Mouse (Mus musculus) gastrocnemius, adult 2 months (tissue): ENCODE measurements at regions not wholly inside any gene's neighbourhood (a gene's known extent, or its start where the extent isn't known, plus 50 kb on each side); places are given as distances from the start of the nearest gene placed in this dataset.

Experiments used
- DNase-seq: peaks from one replicate; pipeline ENCODE4 v3.0.0; 2022
- H3K27ac ChIP-seq: fragments of 200-600 bp; 2 replicates; pipeline ENCODE4 v1.8.1; 2022; ENCODE audit warnings: mild to moderate bottlenecking
- H3K4me3 ChIP-seq: fragments of 200-600 bp; 2 replicates; pipeline ENCODE4 v1.8.1; 2022; ENCODE audit warnings: mild to moderate bottlenecking, moderate library complexity
- CTCF ChIP-seq: fragments of 200-600 bp; IDR thresholded peaks from 2 replicates; pipeline ENCODE4 v1.8.1; 2022; ENCODE audit warnings: antibody characterized with exemption, mild to moderate bottlenecking, moderate library complexity
- intact Hi-C: fragments of 180-260 bp; cut with DNase I; formaldehyde crosslinking; loops from one replicate; pipeline ENCODE4 v1.15.1; 2025

DNA sequence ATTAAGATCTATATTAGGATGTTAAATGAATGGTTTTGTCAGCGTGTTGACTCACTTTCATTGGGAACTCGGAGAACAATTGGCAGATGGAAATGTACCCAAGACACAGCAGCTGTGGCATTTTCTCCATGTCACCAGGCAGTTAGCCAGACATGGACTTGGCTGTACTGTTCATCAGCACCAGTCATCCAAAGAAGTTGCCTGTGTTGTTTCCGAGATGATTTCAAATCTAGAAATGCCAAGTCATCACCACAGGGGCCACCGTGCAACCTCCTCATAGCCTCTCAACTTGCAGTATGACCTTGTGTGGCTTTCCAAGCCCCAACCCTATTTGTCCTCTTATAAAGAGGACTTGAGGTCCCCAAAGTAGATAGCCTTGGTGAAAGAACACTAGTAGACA is 227.4 kb upstream of the Il12b start:
- Histone ChIP-seq H3K4me3 (no peak overlapping the region), H3K27ac (no peak overlapping the region)
- intact Hi-C loops = no loop called here
- TF ChIP-seq CTCF = no peak
- no peak for DNase-seq

DNA sequence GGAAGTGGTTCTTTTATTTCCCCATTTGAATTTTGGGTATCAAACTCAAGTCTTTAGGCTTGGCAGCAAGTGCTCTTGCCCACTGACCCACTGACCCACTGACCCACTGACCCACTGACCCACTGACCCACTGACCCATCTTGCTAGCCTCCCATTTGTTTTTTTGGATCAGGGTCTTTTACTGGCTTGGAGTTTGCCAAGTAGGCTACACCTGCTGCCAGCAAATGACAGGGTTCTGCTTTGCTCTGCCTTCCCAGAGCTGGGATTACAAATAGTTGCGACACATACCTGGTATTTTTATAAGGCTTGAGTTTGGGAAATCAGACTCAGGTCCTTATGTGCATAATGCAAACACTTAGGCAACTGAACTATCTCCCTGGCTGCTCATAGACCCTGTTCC is 226.7 kb upstream of the Il12b start:
- intact Hi-C loops = no loop called here
- no peak for TF ChIP-seq CTCF
- H3K4me3 ChIP-seq = no peak overlapping the region

DNA sequence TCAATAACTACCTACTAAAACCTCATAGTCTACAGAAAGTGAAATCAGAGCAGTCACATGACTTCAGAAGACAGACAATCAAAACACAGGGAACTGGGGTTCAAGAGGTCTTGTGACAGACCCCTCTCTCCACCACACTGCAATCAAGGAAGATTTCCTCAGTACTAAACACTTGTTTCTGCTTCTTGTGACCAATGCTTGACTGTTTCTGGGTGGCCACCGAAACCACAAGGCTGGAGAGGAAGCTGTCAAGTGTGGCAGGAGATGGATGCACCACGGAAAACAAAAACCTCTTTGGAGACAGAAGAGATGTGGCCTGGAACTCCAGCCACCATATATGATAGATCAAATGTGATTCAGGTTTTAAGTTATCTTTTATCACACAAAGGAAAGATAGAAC is 225.3 kb upstream of the Il12b start:
- no peak for DNase-seq
- no peak for TF ChIP-seq CTCF
- H3K4me3 ChIP-seq = no peak overlapping the region
- intact Hi-C loops = no loop called here
- no peak overlapping the region for H3K27ac ChIP-seq

More for the DNA sequence above, 226.7 kb upstream of the Il12b start:
- H3K27ac ChIP-seq = no peak overlapping the region
- DNase-seq = no peak

DNA sequence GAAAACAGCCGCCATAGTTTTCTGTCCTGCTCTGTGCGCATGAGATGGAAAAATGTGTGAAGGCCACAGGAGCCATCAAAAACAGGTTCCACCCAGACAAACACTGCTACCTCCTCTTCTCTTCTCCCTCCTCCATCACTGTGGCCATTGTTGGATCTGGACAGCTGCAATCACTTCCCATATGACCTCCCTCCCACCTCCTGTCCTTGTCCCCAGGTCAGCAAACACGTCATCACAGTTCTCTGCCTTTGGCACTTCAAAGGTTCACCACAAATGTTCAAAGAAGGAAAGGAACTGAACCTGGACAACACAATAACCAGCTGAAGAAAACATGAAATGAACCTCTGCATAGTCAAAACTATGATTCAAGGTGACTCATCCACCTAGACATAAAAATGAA is 220.2 kb upstream of the Il12b start:
- DNase-seq = no peak
- Histone ChIP-seq H3K4me3 (no peak overlapping the region), H3K27ac (no peak overlapping the region)
- no peak for TF ChIP-seq CTCF
- intact Hi-C loops = no loop called here

DNA sequence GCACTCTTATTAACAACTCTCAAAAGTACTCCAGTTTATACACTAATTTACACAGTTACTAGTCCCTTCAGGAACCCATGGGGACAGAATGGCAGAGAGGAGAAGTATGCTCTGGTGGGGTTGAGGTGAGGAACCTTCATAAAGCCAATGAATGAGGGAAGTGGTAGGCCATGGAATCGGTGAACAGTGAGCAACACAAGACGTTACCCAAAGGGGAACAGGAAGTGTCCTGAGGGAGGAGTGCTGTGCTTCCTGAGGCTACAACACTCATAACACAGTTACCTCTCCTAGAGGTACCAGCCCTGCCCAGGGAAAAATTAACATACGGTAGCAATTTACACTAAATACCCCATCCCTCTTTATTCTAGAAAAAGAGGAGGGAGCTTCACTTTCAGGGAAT is 216.0 kb upstream of the Il12b start:
- no peak for TF ChIP-seq CTCF
- Histone ChIP-seq H3K27ac (no peak overlapping the region), H3K4me3 (no peak overlapping the region)
- intact Hi-C loops = no loop called here
- no peak for DNase-seq

DNA sequence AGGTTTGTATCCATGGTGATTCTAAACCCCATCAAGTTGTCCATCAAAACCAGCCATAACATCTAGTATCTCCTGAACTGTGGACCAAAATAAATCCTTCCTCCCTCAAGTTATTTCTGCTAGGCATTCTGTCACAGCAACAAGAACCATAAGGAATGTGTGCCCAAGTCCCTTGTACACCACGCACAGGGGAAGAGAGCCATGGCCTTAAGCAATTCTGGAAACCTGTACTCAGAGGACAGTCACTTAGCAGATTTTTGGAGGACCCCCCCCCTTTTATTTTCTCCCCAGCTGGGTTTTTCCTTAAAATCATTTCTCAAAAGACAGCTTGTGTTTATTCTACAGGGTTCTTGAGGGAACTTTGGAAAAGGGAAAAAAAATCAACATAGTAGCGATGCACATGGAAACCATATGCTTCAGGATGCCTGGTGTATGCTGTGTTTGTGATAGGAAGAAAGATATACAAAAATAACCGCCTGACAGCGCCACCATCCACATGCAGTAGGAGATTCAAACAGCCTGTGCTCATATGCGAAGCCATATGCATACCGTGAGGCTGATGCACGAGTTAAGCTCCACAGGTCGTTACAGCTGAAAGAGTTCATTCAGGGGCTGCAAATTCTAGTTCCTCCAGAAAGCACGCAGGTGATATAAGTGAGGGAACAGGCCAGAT is 214.5 kb upstream of the Il12b start:
- TF ChIP-seq CTCF = no peak
- H3K4me3 ChIP-seq = no peak overlapping the region
- H3K27ac ChIP-seq = no peak overlapping the region
- intact Hi-C loops = no loop called here
- no peak for DNase-seq

DNA sequence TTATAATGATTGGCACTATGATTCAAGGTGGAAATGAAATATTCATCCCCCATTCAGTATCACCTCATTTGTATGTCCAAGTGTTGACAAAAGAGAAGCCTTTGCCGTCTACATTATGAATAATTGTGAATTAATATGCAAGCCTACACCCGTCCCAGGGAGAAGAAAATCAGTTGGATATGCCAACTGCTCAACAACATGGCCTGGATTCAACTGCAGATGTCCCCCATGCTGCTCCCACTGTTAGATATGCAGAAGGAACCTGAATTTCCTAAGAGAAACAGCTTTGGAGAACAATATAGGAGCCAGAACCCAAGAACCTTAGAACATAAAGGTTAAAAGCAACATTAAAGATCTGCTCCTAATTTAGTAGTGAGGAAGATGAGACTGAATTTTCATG is 211.7 kb upstream of the Il12b start:
- intact Hi-C loops = no loop called here
- no peak for DNase-seq
- no peak for TF ChIP-seq CTCF
- Histone ChIP-seq H3K27ac (no peak overlapping the region), H3K4me3 (no peak overlapping the region)

DNA sequence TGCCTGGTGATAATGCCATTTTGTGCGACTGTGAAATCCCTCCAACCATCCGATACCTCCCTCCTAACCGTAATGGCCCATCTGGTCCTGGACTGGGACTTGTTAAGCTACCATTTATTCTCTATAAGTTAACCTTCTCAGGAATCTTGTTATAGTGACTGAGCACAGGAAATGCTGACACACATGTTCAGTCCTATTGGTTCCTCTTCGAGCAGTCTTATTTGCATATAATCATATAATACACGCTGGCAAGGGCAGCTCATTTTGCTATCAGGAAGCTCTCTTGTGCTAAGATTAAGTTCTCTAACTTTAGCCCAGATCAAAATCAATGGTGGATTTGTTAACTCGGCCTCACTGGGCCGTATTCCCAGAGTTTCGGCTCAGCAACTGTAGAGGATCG is 206.1 kb upstream of the Il12b start:
- intact Hi-C loops = no loop called here
- no peak for DNase-seq
- TF ChIP-seq CTCF = no peak
- H3K4me3 ChIP-seq = no peak overlapping the region
- H3K27ac ChIP-seq = no peak overlapping the region

DNA sequence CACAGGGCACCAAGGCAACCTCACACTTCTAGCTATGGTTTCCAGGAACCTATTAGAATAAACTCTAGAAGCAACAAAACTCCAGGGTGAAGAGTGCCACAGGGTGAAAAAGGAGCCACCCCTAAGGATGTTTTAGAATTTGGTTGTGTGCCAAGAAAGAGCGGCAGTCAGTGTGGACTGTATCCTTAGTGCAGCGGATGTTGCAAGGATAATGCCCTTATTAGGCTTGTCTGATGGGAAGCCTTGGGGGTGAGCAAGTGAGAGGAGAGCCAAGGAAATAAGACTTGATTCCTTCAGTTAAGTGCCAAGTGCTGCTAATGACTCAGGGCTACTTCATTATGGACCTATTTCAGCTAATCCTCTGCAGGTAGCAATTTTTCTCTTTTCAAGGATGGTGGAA is 197.1 kb upstream of the Il12b start:
- intact Hi-C loops = no loop called here
- Histone ChIP-seq H3K27ac (no peak overlapping the region), H3K4me3 (no peak overlapping the region)
- TF ChIP-seq CTCF = no peak
- no peak for DNase-seq

DNA sequence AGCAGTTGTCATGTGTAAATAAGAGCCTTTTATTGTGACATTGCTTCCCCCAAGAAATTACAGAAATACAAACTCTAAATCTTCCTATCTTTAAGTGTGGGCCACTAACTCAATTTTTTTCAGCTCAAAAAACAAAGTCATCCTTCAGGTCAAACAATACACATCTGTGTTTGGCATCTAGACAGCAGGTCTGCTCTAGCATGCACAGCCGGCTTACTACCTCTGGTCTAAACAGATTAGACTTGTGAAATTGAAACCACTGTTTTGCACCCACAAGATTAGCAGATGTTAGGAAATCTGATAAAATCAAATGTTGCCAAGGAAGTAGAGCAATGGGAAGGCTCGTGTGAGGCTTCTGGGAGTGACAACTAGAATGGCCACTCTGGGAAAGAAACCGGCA is 195.5 kb upstream of the Il12b start:
- Histone ChIP-seq H3K4me3 (no peak overlapping the region), H3K27ac (no peak overlapping the region)
- TF ChIP-seq CTCF = no peak
- DNase-seq = no peak
- intact Hi-C loops = no loop called here

DNA sequence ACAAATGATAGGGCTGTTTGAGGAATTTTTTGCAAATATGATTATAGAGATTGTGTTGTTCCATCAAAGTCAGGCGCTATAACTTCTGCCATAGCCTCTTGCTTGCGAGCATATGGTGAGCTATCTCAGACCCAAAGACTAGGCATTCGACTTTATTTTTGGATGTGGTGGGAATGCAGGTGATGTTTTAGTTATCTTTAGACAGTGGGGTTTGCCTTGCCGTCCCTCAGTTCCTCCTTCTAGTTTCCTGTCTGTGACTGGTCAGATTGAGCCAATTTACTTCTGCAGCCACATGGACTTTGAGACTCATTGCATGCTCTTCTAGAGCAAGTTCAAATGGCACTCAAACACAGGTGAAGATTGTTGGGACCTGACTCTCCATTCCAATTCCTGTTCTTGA is 193.0 kb upstream of the Il12b start:
- Histone ChIP-seq H3K4me3 (no peak overlapping the region), H3K27ac (no peak overlapping the region)
- no peak for TF ChIP-seq CTCF
- intact Hi-C loops = no loop called here
- no peak for DNase-seq

DNA sequence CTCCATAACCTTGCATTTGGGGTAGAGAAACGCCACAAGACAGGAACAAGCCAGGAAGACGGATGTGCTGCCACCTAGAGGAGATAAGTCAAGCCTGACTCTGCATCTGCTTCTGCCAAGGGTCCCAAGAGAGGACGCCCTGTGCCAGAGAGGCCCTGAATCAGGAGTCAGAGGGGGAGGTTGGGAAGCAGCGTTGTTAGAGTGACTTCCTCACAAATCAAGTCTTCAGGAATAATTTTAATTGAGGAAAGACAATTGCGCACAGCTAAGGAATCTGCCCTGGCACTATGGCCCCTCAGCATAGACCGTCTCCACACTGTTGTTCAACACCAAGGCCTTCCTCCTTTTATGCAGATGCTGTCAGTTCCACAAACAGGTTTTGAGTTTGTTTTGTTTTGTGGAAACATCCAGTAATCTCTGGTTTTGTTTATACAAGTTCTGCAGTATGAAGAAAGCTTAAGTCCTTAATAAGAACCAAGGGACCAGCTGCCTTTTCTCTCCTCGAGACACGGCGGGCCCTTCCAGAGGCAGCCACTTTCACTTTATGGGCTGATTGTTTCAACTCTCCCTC is 187.9 kb upstream of the Il12b start:
- TF ChIP-seq CTCF = peak; percentile 71
- Histone ChIP-seq H3K4me3 (no peak overlapping the region), H3K27ac (no peak overlapping the region)
- DNase-seq = peak; percentile 61
- intact Hi-C loops = loop anchor here (5.0 kb wide), 1 partner anchor 375 kb away; no protein-coding TSS in a partner anchor

DNA sequence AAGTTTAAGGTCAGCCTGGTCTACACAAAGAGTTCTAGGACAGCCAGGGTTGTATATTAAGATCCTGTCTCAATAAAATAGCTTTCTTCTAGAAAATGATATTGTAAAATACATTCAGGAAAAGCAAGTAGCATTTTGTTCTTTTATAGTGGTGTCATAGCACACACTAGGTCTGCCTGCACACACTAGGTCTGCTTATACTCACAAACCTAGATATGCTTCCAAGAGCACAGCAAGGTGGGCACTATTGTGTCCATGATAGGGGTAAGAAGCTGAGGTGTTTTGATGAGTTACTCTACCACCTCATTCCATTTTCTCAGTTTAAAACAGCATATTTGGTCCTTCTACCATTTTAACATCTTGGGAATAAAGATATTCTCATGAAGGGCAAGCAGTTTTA is 185.8 kb upstream of the Il12b start:
- no peak for DNase-seq
- intact Hi-C loops = loop anchor here (5.0 kb wide), 1 partner anchor 377 kb away; no protein-coding TSS in a partner anchor
- H3K4me3 ChIP-seq = no peak overlapping the region
- no peak overlapping the region for H3K27ac ChIP-seq
- TF ChIP-seq CTCF = no peak

DNA sequence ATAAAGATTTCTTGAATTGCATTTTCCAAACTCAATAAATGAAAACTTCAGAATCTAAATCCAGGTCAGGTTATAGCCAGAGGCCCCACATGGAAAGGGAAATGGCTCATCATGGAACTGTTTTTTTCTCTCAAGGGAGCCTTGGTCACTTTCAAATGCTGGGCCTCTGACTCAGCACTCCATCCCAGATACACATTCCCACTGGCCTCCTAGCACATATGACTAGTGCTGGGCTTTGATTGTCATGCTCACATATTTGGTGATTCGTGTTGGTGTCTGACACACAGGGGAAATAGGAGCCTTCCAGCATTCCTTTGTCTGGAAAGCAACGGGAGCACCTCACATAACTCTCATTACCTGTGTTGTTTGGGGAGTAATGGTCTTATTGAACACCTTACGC is 183.5 kb upstream of the Il12b start:
- H3K4me3 ChIP-seq = no peak overlapping the region
- TF ChIP-seq CTCF = no peak
- DNase-seq = no peak
- intact Hi-C loops = no loop called here
- H3K27ac ChIP-seq = no peak overlapping the region
